Mouse (Mus musculus): ENCODE data around the gene Tubb2b.
"Not testable (repeated sequence)": the region's sequence is repeated elsewhere in the genome, so short reads cannot be mapped to it uniquely, and the experiment has no call there.

- TF ChIP-seq CTCF (conservative IDR thresholded peaks at IDR 0.05; ENCODE audit: low read length); POU5F1 (IDR thresholded peaks at IDR 0.05; ENCODE audit: borderline replicate concordance, low read length): not testable (repeated sequence)
Measured at GRCm38 (mm10) chr13:34088201-34088649, 42.0 kb downstream of the Tubb2b start.
